19 mouse cellular contexts compared by ENCODE assay signal in genomic region chr6:55161311-55161761, GRCm38 (mm10). TPM values are rescaled to one million over a fixed set of nuclear protein-coding genes. Genes with fewer than 3 reads are reported as not detected.
A peak's percentile ranks its signal among the peaks of the same experiment; 100 is the strongest.
DNase-seq lines count a peak whose midpoint lies in the region; ATAC-seq and TF ChIP-seq lines count a peak whose summit lies in the region.
"Had no signal": no experiment of that assay in that cellular context is flagged by ENCODE, and none has a peak within 500 bp of the region (broad histone marks: within the 10 kb centered on the region; RNA-seq: fewer than 3 reads in every experiment).

No protein-coding gene starts in this region.

- DNase-seq in frontal cortex, postnatal 14 days (ENCODE audit: low spot score in 2 of 2), result peak; percentile 50 to 52
- DNase-seq in layer of hippocampus, postnatal 14 days (ENCODE audit: low spot score in 2 of 2), result peak; percentile 57 to 76
- peak; percentile 63 to 77 for DNase-seq in left cerebral cortex, postnatal 36 days (ENCODE audit: low spot score in 2 of 2)
- no peak for DNase-seq in yolk sac, embryonic 10.5 days (ENCODE audit: low spot score)
- no peak for DNase-seq in stomach, postnatal 0 days (ENCODE audit: low spot score)
- DNase-seq: cerebellum, adult 18-20 months; gastrocnemius, postnatal 36 days; kidney, postnatal 14 days; liver, embryonic 13.5 days had no signal

- H3K4me2 ChIP-seq in stomach, postnatal 0 days (replicated peaks; ENCODE audit: low read depth), result no peak overlapping the region
- H3K4me2 ChIP-seq in forebrain, embryonic 16.5 days (ENCODE audit: low read length), result no peak overlapping the region
- H3K4me2 ChIP-seq: forebrain, embryonic 12.5 days; intestine, embryonic 15.5 days; liver, embryonic 13.5 days; neural tube, embryonic 15.5 days had no signal

- WGBS in stomach, postnatal 0 days, result 63% methylated on average over 5 of the region's 5 CpGs
- WGBS in forebrain, embryonic 16.5 days, result 66% methylated on average over 5 of the region's 5 CpGs

- H3K9me3 ChIP-seq in E14TG2a.4 (ENCODE audit: low read length), result no peaks in the 10 kb centered on the region; the same call in 1 of the 2 replicates
- no peaks in the 10 kb centered on the region for H3K9me3 ChIP-seq in stomach, postnatal 0 days (ENCODE audit: control insufficient read depth, low read length)
- no peaks in the 10 kb centered on the region for H3K9me3 ChIP-seq in forebrain, embryonic 16.5 days (ENCODE audit: control insufficient read depth, low read length)
- H3K9me3 ChIP-seq: forebrain, embryonic 12.5 days; intestine, embryonic 15.5 days; liver, embryonic 13.5 days; midbrain, embryonic 10.5 days; neural tube, embryonic 15.5 days had no signal

- H3K9ac ChIP-seq in stomach, postnatal 0 days (ENCODE audit: low read length), result no peak overlapping the region
- no peak overlapping the region for H3K9ac ChIP-seq in forebrain, embryonic 16.5 days (replicated peaks; ENCODE audit: low read depth, low read length)
- H3K9ac ChIP-seq: forebrain, embryonic 12.5 days; intestine, embryonic 15.5 days; liver, embryonic 13.5 days; neural tube, embryonic 15.5 days had no signal

- 0 out of 2 replicates have a peak overlapping the region, but pooled peaks have one; percentile 10 for H3K4me3 ChIP-seq in E14TG2a.4 (replicated peaks; ENCODE audit: low read length)
- no peak overlapping the region for H3K4me3 ChIP-seq in stomach, postnatal 0 days (ENCODE audit: low read depth, low read length)
- no peak overlapping the region for H3K4me3 ChIP-seq in forebrain, embryonic 16.5 days (replicated peaks; ENCODE audit: low read length)
- H3K4me3 ChIP-seq: forebrain, embryonic 12.5 days; intestine, embryonic 15.5 days; liver, embryonic 13.5 days; midbrain, embryonic 10.5 days; neural tube, embryonic 15.5 days had no signal

- peaks cover 11% of the 10 kb centered on the region; the same call in 1 of the 2 replicates for H3K27me3 ChIP-seq in E14TG2a.4 (ENCODE audit: insufficient read depth, low read length)
- H3K27me3 ChIP-seq in stomach, postnatal 0 days (ENCODE audit: control insufficient read depth, insufficient read depth, low read length), result no peaks in the 10 kb centered on the region
- H3K27me3 ChIP-seq in forebrain, embryonic 16.5 days (replicated peaks; ENCODE audit: control insufficient read depth, insufficient read depth, low read length), result 0 out of 2 replicates have a peak, but pooled peaks cover 2% of the 10 kb centered on the region
- H3K27me3 ChIP-seq: intestine, embryonic 15.5 days had no signal

- no peak overlapping the region for H3K27ac ChIP-seq in stomach, postnatal 0 days (replicated peaks)
- H3K27ac ChIP-seq in forebrain, embryonic 16.5 days (ENCODE audit: low read length), result no peak overlapping the region
- H3K27ac ChIP-seq: forebrain, embryonic 12.5 days; intestine, embryonic 15.5 days; liver, embryonic 13.5 days; midbrain, embryonic 10.5 days; neural tube, embryonic 15.5 days had no signal

- TF ChIP-seq EP300 in stomach, postnatal 0 days (optimal IDR thresholded peaks at IDR 0.05), result no peak

- TF ChIP-seq CTCF in E14TG2a.4 (conservative IDR thresholded peaks at IDR 0.05; ENCODE audit: low read length), result no peak
- no peak for TF ChIP-seq CTCF in stomach, postnatal 0 days (IDR thresholded peaks at IDR 0.05; ENCODE audit: low read depth)

- H3K36me3 ChIP-seq in E14TG2a.4 (ENCODE audit: insufficient read depth, low read length), result no peaks in the 10 kb centered on the region
- no peaks in the 10 kb centered on the region for H3K36me3 ChIP-seq in stomach, postnatal 0 days (ENCODE audit: control insufficient read depth, insufficient read depth, low read length)
- no peaks in the 10 kb centered on the region for H3K36me3 ChIP-seq in forebrain, embryonic 16.5 days (ENCODE audit: control insufficient read depth, insufficient read depth)
- H3K36me3 ChIP-seq: forebrain, embryonic 12.5 days; intestine, embryonic 15.5 days; liver, embryonic 13.5 days; midbrain, embryonic 10.5 days; neural tube, embryonic 15.5 days had no signal

- peaks cover 62% of the 10 kb centered on the region for H3K4me1 ChIP-seq in E14TG2a.4 (replicated peaks; ENCODE audit: low read depth, low read length)
- H3K4me1 ChIP-seq in stomach, postnatal 0 days (replicated peaks; ENCODE audit: control insufficient read depth, insufficient read depth), result no peaks in the 10 kb centered on the region
- H3K4me1 ChIP-seq in forebrain, embryonic 16.5 days (replicated peaks; ENCODE audit: control insufficient read depth, insufficient read depth, low read length), result no peaks in the 10 kb centered on the region
- H3K4me1 ChIP-seq: forebrain, embryonic 12.5 days; intestine, embryonic 15.5 days; liver, embryonic 13.5 days; midbrain, embryonic 10.5 days; neural tube, embryonic 15.5 days had no signal

- intact Hi-C loops in left cerebral cortex, postnatal 36 days (cut with DNase I), result loop anchor here (10.0 kb wide), 1 partner anchor 457 kb away; no protein-coding TSS in a partner anchor

- ATAC-seq in activated CD4-positive, CD25-positive, alpha-beta regulatory T cell, adult 4 months, result no peak
- no peak for ATAC-seq in stomach, postnatal 0 days (ENCODE audit: low FRiP score, low TSS enrichment)
- ATAC-seq in forebrain, embryonic 16.5 days, result no peak
- ATAC-seq: intestine, embryonic 15.5 days; lung, postnatal 0 days had no signal

RNA-seq across cellular contexts. Expression of gene Inmt, which starts 13.5 kb away (rescaled TPM):
- total RNA-seq in layer of hippocampus, postnatal 14 days (2021), result under 1 TPM in 1 of 2 experiments, not detected in 1; 0.83 TPM
- total RNA-seq in left cerebral cortex, postnatal 36 days (2021), result 1 to 10 TPM; 1.1 to 2.4 TPM
- not detected for polyA plus RNA-seq in activated CD4-positive, CD25-positive, alpha-beta regulatory T cell, adult 4 months (2017; shearing (Covaris generic))
- 0.17 and 0.19 TPM in 2 replicates for polyA plus RNA-seq in stomach, postnatal 0 days (2015; fragmentation: Nextera tagmentation; extraction: Ambion mirVana)
- 0.22 TPM in 1 of 2 replicates, not detected in the other for polyA plus RNA-seq in forebrain, embryonic 16.5 days (2015; fragmentation: Nextera tagmentation; extraction: Ambion mirVana)
- total RNA-seq: common myeloid progenitor, adult 5-6 weeks had no signal
- polyA plus RNA-seq: hindbrain, embryonic 11.5 days; neural tube, embryonic 15.5 days had no signal

RNA-seq across cellular contexts. Expression of gene Crhr2, which starts 28.5 kb away (rescaled TPM):
- 1 to 10 TPM; 3.5 to 4.1 TPM for total RNA-seq in layer of hippocampus, postnatal 14 days (2021)
- total RNA-seq in left cerebral cortex, postnatal 36 days (2021), result 1 to 10 TPM; 2.1 to 2.6 TPM
- polyA plus RNA-seq in activated CD4-positive, CD25-positive, alpha-beta regulatory T cell, adult 4 months (2017; shearing (Covaris generic)), result not detected
- polyA plus RNA-seq in stomach, postnatal 0 days (2015; fragmentation: Nextera tagmentation; extraction: Ambion mirVana), result 0.12 and 0.23 TPM in 2 replicates
- polyA plus RNA-seq in forebrain, embryonic 16.5 days (2015; fragmentation: Nextera tagmentation; extraction: Ambion mirVana), result 0.29 and 1.3 TPM in 2 replicates
- total RNA-seq: common myeloid progenitor, adult 5-6 weeks had no signal

RNA-seq across cellular contexts. Expression of gene Mindy4, which starts 41.8 kb away (rescaled TPM):
- total RNA-seq in layer of hippocampus, postnatal 14 days (2021), result 10 to 100 TPM in 1 of 2 experiments, 1 to 10 TPM in 1; 10.0 to 11.9 TPM
- total RNA-seq in left cerebral cortex, postnatal 36 days (2021), result 10 to 100 TPM; 10.4 to 10.5 TPM
- polyA plus RNA-seq in activated CD4-positive, CD25-positive, alpha-beta regulatory T cell, adult 4 months (2017; shearing (Covaris generic)), result under 1 TPM in 1 of 2 experiments, not detected in 1; 0.19 TPM
- 2.4 and 2.9 TPM in 2 replicates for polyA plus RNA-seq in stomach, postnatal 0 days (2015; fragmentation: Nextera tagmentation; extraction: Ambion mirVana)
- 14.4 and 17.8 TPM in 2 replicates for polyA plus RNA-seq in forebrain, embryonic 16.5 days (2015; fragmentation: Nextera tagmentation; extraction: Ambion mirVana)

Comparison
In these comparisons a context has a peak if more than half of its experiments do, and no peak if none do; other contexts are left out.
1. DNase-seq: peak in frontal cortex, postnatal 14 days (2 of 2), layer of hippocampus, postnatal 14 days (2 of 2) and left cerebral cortex, postnatal 36 days (2 of 2); none in yolk sac, embryonic 10.5 days (single experiment) and stomach, postnatal 0 days (single experiment).